Mouse (Mus musculus) limb, embryonic 10.5 days (tissue): Measurements from ENCODE around the gene Cep57. TPM values are rescaled to one million over a fixed set of nuclear protein-coding genes. Genes with fewer than 3 reads are reported as not detected.
"Not testable (repeated sequence)": the region's sequence is repeated elsewhere in the genome, so short reads cannot be mapped to it uniquely, and the experiment has no call there.

Experiments
- DNase-seq: peaks from one replicate; pipeline ENCODE4 v3.0.0-alpha.2; 2017; ENCODE audit warnings: low spot score
- H3K27ac ChIP-seq: fragments of 300-500 bp; sonication (generic); 2 replicates; pipeline ENCODE4 v1.5.1; 2016; ENCODE audit warnings: mild to moderate bottlenecking
- H3K27me3 ChIP-seq: fragments of 300-500 bp; sonication (generic); 2 replicates; pipeline ENCODE4 v1.6.1; 2016; ENCODE audit warnings: low read depth, mild to moderate bottlenecking; ENCODE audit not compliant: poor library complexity, severe bottlenecking
- H3K36me3 ChIP-seq: fragments of 300-500 bp; sonication (generic); 2 replicates; pipeline ENCODE4 v1.6.1; 2016; ENCODE audit warnings: mild to moderate bottlenecking, moderate library complexity
- H3K4me1 ChIP-seq: fragments of 300-500 bp; sonication (generic); 2 replicates; pipeline ENCODE4 v1.6.1; 2016
- H3K4me3 ChIP-seq: fragments of 300-500 bp; sonication (generic); 2 replicates; pipeline ENCODE4 v1.5.1; 2016; ENCODE audit warnings: mild to moderate bottlenecking, moderate library complexity
- H3K9me3 ChIP-seq: fragments of 300-500 bp; sonication (generic); replicated peaks from 2 replicates; pipeline ENCODE4 v1.6.1; 2016; ENCODE audit warnings: mild to moderate bottlenecking
- whole genome bisulfite sequencing: fragments of 180-500 bp; shearing (Covaris S2); methylation state at CpG from one replicate; pipeline ENCODE4 v1.1.7; 2016; 5-methylcytosine and 5-hydroxymethylcytosine counted together
- polyA plus RNA-seq: library from polyadenylated mRNA; unstranded; fragments of >200 nt; fragmentation: Nextera tagmentation; extraction: Ambion mirVana; gene quantifications from 2 replicates; pipeline ENCODE4 v1.2.1, GENCODE M21; 2016

Gene Cep57
- polyA plus RNA-seq, 1 experiment from 2014 or later = 66.9 TPM

DNA sequence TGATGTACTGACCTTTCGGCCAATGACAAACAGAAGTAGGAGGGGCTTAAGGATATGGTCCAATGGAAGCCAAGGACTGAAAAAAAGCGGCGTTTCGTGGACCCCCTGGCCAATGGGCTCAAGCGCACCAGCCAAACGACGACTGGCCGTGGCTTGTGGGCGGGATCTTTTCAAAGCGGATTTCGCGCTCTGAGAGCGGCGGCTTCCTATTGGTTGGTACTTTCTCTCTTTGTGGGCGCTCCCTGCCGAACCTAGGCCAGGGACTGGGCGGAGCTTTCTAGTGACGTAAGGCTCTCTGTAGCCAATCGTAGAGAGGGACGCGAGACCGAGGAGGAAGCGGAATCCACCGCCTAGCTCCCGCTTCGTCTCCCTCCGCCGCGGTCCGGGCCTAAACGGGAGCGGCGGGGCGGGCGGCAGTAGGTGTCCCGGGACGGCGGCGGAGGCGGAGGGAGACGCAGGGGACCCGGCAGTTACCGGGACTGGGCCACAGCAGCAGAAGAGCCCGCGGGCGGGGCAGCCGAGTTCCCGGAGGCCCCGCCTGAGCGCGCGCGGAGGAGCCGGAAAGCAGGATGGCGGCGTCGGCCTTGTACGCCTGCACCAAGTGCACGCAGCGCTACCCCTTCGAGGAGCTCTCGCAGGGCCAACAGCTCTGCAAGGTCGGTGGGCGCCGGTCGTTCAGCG lies 639 bp upstream of the Cep57 start, which contains the start of gene Fam76b:
Gene Fam76b, plus strand, starts transcription at position 311 of the 681 bp plus-strand sequence.
- H3K36me3 ChIP-seq = peaks cover 49% of the 10 kb centered on the region
- no peaks in the 10 kb centered on the region for H3K9me3 ChIP-seq
- peaks cover 18% of the 10 kb centered on the region for H3K4me1 ChIP-seq
- H3K27ac ChIP-seq = peak within 1 kb of the TSS; percentile 99
- H3K4me3 ChIP-seq = peak within 1 kb of the TSS; percentile 76
- DNase-seq = peak; percentile 96
- H3K27me3 ChIP-seq = no peaks in the 10 kb centered on the region
- WGBS = under 1% methylated on average over 67 of the region's 67 CpGs

DNA sequence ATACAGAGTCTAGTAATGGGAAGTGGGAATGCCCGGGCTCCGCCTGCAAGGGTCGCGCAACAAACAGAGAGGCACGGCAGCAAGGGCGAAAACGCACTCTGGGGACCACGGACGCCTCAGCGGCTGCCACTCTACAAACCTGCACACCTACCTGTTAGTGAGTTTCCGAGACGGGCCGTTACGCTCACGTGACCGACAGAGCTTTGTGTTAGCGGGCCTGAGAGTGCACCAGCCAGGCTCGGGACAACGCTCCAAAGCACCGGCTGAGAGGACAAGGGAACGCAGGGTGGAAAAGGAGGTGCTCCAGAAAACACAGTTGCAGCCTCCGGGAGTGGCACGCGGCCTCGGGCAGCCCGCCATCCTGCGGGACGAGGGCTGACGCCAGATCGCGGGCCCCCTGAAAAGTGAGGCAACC lies 509 bp downstream of the Cep57 start:
- peaks cover 47% of the 10 kb centered on the region for H3K36me3 ChIP-seq

DNA sequence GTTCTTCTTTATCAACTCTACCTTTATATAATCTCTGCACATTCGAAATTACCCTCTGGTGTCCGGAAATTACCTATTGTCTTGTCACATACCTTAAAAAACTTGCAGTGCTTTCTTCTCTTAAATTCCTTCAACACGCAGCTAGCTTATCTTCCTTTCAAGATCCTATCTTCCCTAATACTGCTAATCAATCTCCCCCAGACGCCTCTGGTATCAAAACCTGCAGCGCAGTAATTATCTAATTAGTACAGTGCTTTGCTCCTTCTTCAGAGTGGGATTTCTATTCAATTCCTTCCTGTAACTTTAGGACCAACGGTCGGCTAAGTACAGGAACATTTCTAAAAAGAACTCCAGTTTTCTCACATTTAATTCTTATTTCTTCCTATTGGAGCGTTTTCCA lies 1.0 kb downstream of the Cep57 start:
- peak overlapping the region; percentile 76 for H3K4me3 ChIP-seq
- H3K9me3 ChIP-seq = no peaks in the 10 kb centered on the region
- 10% methylated on average over 8 of the region's 8 CpGs for WGBS
- no peak for DNase-seq
- peak overlapping the region; percentile 99 for H3K27ac ChIP-seq
- peaks cover 18% of the 10 kb centered on the region for H3K4me1 ChIP-seq
- peaks cover 47% of the 10 kb centered on the region for H3K36me3 ChIP-seq
- H3K27me3 ChIP-seq = no peaks in the 10 kb centered on the region

More for the DNA sequence above, 509 bp downstream of the Cep57 start:
- Histone ChIP-seq H3K27ac (peak overlapping the region; percentile 99), H3K4me3 (peak overlapping the region; percentile 76), H3K9me3 (no peaks in the 10 kb centered on the region), H3K27me3 (no peaks in the 10 kb centered on the region), H3K4me1 (peaks cover 18% of the 10 kb centered on the region)
- DNase-seq = peak; percentile 82
- whole genome bisulfite sequencing = 0% methylated on average over 31 of the region's 31 CpGs

DNA sequence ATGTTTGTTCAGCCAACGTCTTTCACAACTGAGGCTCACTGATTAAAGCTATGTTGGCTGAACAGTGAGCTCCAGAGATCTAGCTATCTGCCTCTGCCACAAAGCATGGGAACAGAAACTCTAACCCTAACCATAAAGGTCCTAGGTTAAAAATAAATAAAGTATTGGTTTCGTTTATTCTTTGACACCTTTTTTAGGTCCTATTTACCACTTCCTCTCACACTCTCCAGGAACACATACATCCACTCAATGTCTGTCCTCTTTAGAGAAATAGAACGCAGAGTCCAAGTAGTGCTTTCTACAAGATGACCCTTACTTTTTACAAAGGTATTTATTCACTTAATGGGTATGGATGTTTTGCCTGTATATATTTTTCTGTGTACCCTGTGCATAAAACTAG lies 6.1 kb downstream of the Cep57 start:
- DNase-seq = no peak
- 90% methylated on average over 3 of the region's 3 CpGs for WGBS
- Histone ChIP-seq H3K9me3 (no peaks in the 10 kb centered on the region), H3K27ac (no peak overlapping the region), H3K27me3 (no peaks in the 10 kb centered on the region), H3K36me3 (peaks cover 85% of the 10 kb centered on the region), H3K4me1 (peaks cover 9% of the 10 kb centered on the region), H3K4me3 (no peak overlapping the region)

DNA sequence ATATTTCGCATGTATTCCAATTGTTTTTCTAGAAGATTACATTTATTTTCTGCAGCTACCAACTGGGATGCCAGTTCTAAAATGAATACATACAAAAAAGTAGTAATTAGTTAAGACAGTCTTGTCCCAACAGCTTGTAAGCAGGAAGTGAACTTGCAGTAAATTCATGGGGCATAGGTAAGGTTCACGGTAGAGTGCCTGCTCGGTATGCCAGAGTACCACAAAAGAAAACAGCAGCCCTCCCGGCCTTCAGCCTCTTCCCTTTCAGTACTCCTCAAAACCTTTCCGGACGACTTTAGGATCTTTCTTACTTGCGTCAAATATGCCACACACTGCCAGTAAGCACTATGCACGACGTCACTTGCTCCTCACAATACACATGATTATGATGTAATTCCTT lies 8.5 kb downstream of the Cep57 start:
- H3K4me1 ChIP-seq = no peaks in the 10 kb centered on the region
- DNase-seq = no peak
- no peak overlapping the region for H3K4me3 ChIP-seq
- H3K9me3 ChIP-seq = no peaks in the 10 kb centered on the region
- H3K27me3 ChIP-seq = no peaks in the 10 kb centered on the region
- H3K27ac ChIP-seq = no peak overlapping the region
- peaks cover 98% of the 10 kb centered on the region for H3K36me3 ChIP-seq
- WGBS = 94% methylated on average over 9 of the region's 9 CpGs

DNA sequence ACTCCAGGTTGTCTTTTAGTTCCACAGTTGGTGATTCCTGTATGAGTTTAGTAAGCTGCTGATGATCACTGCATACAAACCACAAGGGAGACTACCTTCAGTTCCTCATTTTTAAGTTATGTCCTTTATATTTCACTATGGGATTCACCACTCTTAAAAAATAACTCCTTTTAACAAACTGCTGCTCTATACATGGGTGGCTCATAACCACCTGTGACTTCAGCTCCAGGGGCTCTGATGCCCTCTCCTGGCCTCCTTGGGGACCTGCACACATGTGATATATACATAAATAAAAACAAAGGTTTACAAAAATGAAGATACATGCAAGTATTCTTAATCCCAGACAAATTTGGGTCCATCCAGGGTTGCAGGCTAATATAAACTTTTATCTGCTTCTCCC lies 17.0 kb downstream of the Cep57 start:
- no peak for DNase-seq
- Histone ChIP-seq H3K4me1 (no peaks in the 10 kb centered on the region), H3K27me3 (no peaks in the 10 kb centered on the region), H3K4me3 (no peak overlapping the region), H3K9me3 (no peaks in the 10 kb centered on the region), H3K36me3 (peaks cover 96% of the 10 kb centered on the region), H3K27ac (no peak overlapping the region)

DNA sequence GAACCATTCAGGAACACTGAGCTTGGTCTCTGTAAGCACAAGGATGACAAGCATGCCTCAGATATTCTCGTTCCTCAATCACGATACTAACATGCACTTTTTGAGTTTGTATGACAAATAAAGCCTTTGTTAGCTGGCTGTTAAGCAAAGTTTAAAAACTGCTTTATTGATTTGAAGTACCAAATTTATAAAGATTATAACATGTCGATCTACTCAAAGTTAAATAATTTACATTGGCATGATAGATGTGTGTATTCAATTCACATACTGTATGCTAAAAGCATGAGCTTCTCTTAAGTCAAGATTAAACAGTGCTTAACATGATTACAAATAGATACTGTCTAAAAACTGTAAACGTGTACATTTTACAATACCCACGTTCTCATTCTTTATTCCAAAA lies 19.2 kb downstream of the Cep57 start:
- no peaks in the 10 kb centered on the region for H3K4me1 ChIP-seq
- DNase-seq = no peak
- H3K27ac ChIP-seq = no peak overlapping the region
- no peak overlapping the region for H3K4me3 ChIP-seq
- H3K27me3 ChIP-seq = no peaks in the 10 kb centered on the region
- peaks cover 95% of the 10 kb centered on the region for H3K36me3 ChIP-seq
- WGBS = 95% methylated on average over 5 of the region's 5 CpGs
- H3K9me3 ChIP-seq = no peaks in the 10 kb centered on the region

DNA sequence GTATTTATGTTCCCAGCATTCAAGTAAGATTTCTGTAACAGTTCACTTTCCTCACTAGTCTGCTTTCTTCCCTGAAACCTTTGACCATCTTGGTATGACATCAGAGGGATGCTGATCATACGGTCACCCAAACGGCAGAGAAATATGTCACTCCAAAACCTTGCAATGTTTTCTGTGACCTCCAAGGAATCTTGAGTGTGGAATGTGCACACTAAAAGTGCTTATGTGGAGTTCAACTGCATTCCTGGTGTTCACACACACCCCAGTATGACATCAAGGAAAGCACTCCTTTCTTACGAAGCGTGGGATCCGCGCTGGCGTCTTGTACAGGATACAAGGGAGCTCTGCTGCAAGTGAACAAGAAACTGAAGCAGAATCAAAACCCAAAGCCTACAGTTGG lies 20.1 kb downstream of the Cep57 start:
- no peak for DNase-seq
- H3K9me3 ChIP-seq = no peaks in the 10 kb centered on the region
- H3K4me1 ChIP-seq = no peaks in the 10 kb centered on the region
- peaks cover 95% of the 10 kb centered on the region for H3K36me3 ChIP-seq
- no peak overlapping the region for H3K27ac ChIP-seq
- WGBS = 95% methylated on average over 7 of the region's 7 CpGs
- no peaks in the 10 kb centered on the region for H3K27me3 ChIP-seq
- H3K4me3 ChIP-seq = no peak overlapping the region

DNA sequence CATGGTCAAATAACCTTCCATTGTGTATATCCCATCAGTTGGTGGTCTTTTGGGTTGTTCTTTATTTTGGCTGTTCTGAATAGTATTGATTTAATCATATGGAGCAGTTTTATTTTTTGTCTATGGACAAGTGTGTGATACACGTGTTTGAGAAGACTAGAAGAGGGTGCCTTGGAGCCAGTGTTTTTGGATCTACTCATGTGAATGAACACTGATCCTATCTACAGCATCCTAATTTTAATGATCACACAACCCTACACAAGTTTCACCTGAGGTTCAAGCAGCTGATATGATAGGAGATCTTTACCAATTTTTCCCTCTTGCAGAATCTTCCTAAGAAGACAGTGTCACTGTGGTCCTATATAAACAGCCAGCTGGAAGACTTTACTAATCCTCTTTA lies 22.4 kb downstream of the Cep57 start:
- H3K4me1 ChIP-seq = no peaks in the 10 kb centered on the region
- no peaks in the 10 kb centered on the region for H3K9me3 ChIP-seq
- peaks cover 93% of the 10 kb centered on the region for H3K36me3 ChIP-seq
- no peak overlapping the region for H3K4me3 ChIP-seq
- H3K27me3 ChIP-seq = no peaks in the 10 kb centered on the region
- H3K27ac ChIP-seq = no peak overlapping the region
- no peak for DNase-seq
- WGBS = 88% methylated on average over 1 of the region's 1 CpGs

DNA sequence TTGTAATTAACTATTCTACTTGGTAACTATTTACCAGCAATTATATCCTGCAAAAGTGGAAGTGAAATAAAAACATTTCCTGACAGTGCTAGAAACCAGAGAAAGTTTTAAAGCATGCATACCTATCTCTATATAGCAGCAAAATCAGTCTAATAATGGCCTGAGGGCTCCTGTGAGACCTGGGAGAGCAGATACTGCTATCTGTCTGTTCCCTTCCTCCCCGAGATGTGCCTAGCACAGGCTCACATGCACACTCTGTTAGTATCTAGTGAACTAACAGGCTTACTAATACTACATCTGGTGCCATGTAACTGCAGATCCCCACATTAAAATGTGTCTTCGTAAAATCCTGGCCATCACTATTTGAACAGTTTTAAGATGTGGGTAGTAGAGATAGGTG lies 32.2 kb downstream of the Cep57 start:
- H3K27me3 ChIP-seq = no peaks in the 10 kb centered on the region
- no peak for DNase-seq
- no peak overlapping the region for H3K27ac ChIP-seq
- H3K4me1 ChIP-seq = no peaks in the 10 kb centered on the region
- H3K4me3 ChIP-seq = no peak overlapping the region
- H3K9me3 ChIP-seq = no peaks in the 10 kb centered on the region
- peaks cover 78% of the 10 kb centered on the region for H3K36me3 ChIP-seq
- WGBS = 88% methylated on average over 2 of the region's 2 CpGs

DNA sequence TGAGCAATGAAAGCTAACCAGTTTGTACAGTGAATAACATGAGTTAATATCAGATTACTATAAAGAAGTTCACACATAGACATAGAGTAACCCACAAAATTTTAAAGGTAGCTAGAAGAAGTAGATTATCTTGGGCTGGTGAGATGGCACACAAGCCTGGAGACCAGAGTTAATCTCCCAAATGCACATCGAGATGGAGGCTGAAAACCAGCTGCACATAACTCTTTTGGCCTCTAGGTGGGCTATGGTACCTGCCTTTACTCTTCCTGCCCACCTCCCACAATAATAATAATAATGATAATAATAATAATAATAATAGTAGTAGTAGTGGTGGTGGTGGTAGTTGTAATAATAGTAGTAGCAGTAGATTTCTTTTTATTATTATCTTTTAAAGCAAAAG lies 32.6 kb downstream of the Cep57 start:
- H3K27me3 ChIP-seq = no peaks in the 10 kb centered on the region
- no peak overlapping the region for H3K4me3 ChIP-seq
- peaks cover 78% of the 10 kb centered on the region for H3K36me3 ChIP-seq
- H3K9me3 ChIP-seq = no peaks in the 10 kb centered on the region
- H3K4me1 ChIP-seq = no peaks in the 10 kb centered on the region
- no peak overlapping the region for H3K27ac ChIP-seq
- WGBS = 93% methylated on average over 1 of the region's 1 CpGs
- no peak for DNase-seq

DNA sequence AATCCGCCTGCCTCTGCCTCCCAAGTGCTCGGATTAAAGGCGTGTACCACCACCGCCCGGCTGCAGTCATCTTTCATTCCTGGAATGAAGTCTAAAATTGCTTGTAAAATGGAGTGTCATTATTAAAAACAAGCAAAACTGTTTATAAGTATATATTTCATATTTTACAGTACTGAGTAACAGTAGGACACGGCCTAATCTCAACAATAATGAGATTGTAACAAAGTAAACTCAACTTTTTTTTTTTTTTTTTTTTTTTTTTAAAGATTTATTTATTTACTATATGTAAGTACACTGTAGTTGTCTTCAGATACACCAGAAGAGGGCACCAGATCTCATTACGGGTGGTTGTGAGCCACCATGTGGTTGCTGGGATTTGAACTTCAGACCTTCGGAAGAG lies 36.0 kb downstream of the Cep57 start:
- H3K27me3 ChIP-seq, H3K4me3 ChIP-seq, DNase-seq, H3K27ac ChIP-seq, H3K9me3 ChIP-seq, H3K4me1 ChIP-seq: not testable (repeated sequence)
- WGBS = 98% methylated on average over 8 of the region's 8 CpGs
- peaks cover 83% of the 10 kb centered on the region for H3K36me3 ChIP-seq

DNA sequence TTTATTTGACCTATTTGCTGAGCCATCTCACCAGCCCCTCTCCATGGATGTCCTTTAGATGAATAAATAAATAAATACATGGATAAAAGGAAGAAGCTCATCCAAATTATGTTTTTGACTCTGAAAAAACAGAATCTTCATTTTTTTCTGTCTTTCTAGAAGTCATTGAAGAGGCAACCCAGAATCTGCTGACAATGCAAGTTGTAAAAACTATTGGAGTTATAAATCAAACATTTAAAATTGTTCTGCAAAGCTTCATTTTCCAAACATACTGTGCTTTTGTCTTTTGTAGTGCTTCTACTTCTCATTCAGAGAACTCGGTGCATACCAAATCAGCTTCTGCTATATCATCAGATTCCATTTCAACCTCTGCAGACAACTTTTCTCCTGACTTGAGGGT lies 44.9 kb downstream of the Cep57 start:
- Histone ChIP-seq H3K27me3 (no peaks in the 10 kb centered on the region), H3K4me3 (no peak overlapping the region), H3K9me3 (no peaks in the 10 kb centered on the region), H3K27ac (no peak overlapping the region), H3K36me3 (peaks cover 41% of the 10 kb centered on the region), H3K4me1 (no peaks in the 10 kb centered on the region)
- 96% methylated on average over 1 of the region's 1 CpGs for WGBS
- no peak for DNase-seq

DNA sequence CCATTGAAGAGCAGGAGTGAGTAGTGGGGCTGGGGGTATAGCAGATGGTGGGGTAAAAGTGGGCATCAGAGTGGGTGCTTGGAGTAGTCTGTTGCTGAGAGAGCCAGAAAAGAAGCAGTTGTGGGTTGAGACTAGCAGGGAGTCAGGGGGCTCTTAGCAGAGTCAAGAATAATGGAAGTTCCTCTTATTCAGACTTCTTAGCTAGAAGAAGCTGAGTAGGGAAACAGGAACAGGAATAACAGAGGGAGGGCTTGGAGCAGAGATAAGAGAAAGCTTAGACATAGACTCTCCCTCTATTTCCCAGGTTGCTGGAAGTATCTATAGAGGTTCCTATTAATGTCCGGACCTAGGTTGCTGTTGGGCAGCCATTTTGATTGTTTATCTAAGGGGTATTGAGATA lies 52.2 kb downstream of the Cep57 start:
- no peak overlapping the region for H3K27ac ChIP-seq
- H3K4me3 ChIP-seq = no peak overlapping the region
- no peaks in the 10 kb centered on the region for H3K9me3 ChIP-seq
- H3K27me3 ChIP-seq = no peaks in the 10 kb centered on the region
- DNase-seq = no peak
- H3K36me3 ChIP-seq = 0 out of 2 replicates have a peak, but pooled peaks cover 4% of the 10 kb centered on the region
- no peaks in the 10 kb centered on the region for H3K4me1 ChIP-seq
- 93% methylated on average over 1 of the region's 1 CpGs for WGBS
